Mouse (Mus musculus) C2C12 (cell line): ENCODE results near the gene Chd3. TPM values are rescaled to one million over a fixed set of nuclear protein-coding genes. Genes with fewer than 3 reads are reported as not detected.

Experiments used
- H3K27me3 ChIP-seq: one replicate; pipeline ENCODE4 v1.6.1; 2011; ENCODE audit not compliant: control insufficient read depth, insufficient read depth, insufficient read length
- H3K36me3 ChIP-seq: one replicate; pipeline ENCODE4 v1.6.1; 2011; ENCODE audit not compliant: control insufficient read depth, insufficient read depth
- H3K4me3 ChIP-seq: one replicate; pipeline ENCODE4 v1.5.1; 2011; ENCODE audit warnings: mild to moderate bottlenecking, control low read depth; ENCODE audit not compliant: poor library complexity, insufficient read depth, severe bottlenecking
- H3K79me2 ChIP-seq: one replicate; pipeline ENCODE4 v1.6.1; 2011; ENCODE audit not compliant: control insufficient read depth, insufficient read depth
- H3K79me3 ChIP-seq: one replicate; pipeline ENCODE4 v1.6.1; 2011; ENCODE audit warnings: low read depth, control low read depth
- H3ac ChIP-seq: one replicate; pipeline ENCODE3; 2011; ENCODE audit warnings: low read depth; ENCODE audit not compliant: control insufficient read depth, insufficient read length
- CEBPB ChIP-seq: IDR thresholded peaks from one replicate; pipeline ENCODE4 v1.6.1; 2011; ENCODE audit warnings: low read depth, mild to moderate bottlenecking, control low read depth, moderate library complexity
- CTCF ChIP-seq: IDR thresholded peaks from one replicate; pipeline ENCODE4 v1.5.1; 2011; ENCODE audit not compliant: control insufficient read depth, insufficient read depth, insufficient read length
- FOSL1 ChIP-seq: IDR thresholded peaks from one replicate; pipeline ENCODE4 v1.8.0; 2011; ENCODE audit warnings: mild to moderate bottlenecking, low read length; ENCODE audit not compliant: poor library complexity, insufficient read depth, severe bottlenecking
- MAX ChIP-seq: IDR thresholded peaks from one replicate; pipeline ENCODE4 v1.6.1; 2011; ENCODE audit warnings: mild to moderate bottlenecking, control low read depth
- MYOD1 ChIP-seq: IDR thresholded peaks from one replicate; pipeline ENCODE4 v1.6.1; 2011; ENCODE audit warnings: low read depth; ENCODE audit not compliant: control insufficient read depth, insufficient read length
- MYOG ChIP-seq: IDR thresholded peaks from one replicate; pipeline ENCODE4 v1.6.1; 2011; ENCODE audit not compliant: control insufficient read depth, insufficient read length; ENCODE audit errors: extremely low read depth
- USF1 ChIP-seq: IDR thresholded peaks from one replicate; pipeline ENCODE4 v1.6.1; 2011; ENCODE audit warnings: low read depth, mild to moderate bottlenecking, control low read depth, moderate library complexity
- polyA plus RNA-seq: library from polyadenylated mRNA; unstranded; fragments of >200 nt; fragmentation: generic; extraction: Trizol; gene quantifications from one replicate; pipeline ENCODE4 v1.2.1, GENCODE M21; 2012; ENCODE audit warnings: missing spikeins

The Chd3 gene
- polyA plus RNA-seq, 1 experiment: 100 TPM

GRCm38 (mm10) chr11:69372056-69372779, 3.0 kb upstream of the Chd3 start:
- H3K36me3 ChIP-seq: no peaks in the 10 kb centered on the region
- H3K79me2 ChIP-seq: peaks cover 13% of the 10 kb centered on the region
- no peak overlapping the region for H3K4me3 ChIP-seq
- H3K79me3 ChIP-seq: peaks cover 2% of the 10 kb centered on the region
- H3K27me3 ChIP-seq: no peaks in the 10 kb centered on the region
- TF ChIP-seq CTCF (no peak), MYOD1 (no peak), USF1 (no peak), MAX (no peak), FOSL1 (no peak), MYOG (no peak), CEBPB (no peak)
- no peak overlapping the region for H3ac ChIP-seq

GRCm38 (mm10) chr11:69371601-69372000, 2.4 kb upstream of the Chd3 start:
- Histone ChIP-seq H3K36me3 (no peaks in the 10 kb centered on the region), H3K4me3 (no peak overlapping the region)

GRCm38 (mm10) chr11:69370817-69371215, 1.6 kb upstream of the Chd3 start:
- TF ChIP-seq MYOD1 (no peak), CEBPB (no peak), CTCF (no peak), FOSL1 (no peak), USF1 (no peak)
- H3K36me3 ChIP-seq: no peaks in the 10 kb centered on the region
- peaks cover 16% of the 10 kb centered on the region for H3K79me2 ChIP-seq
- no peak overlapping the region for H3ac ChIP-seq
- H3K4me3 ChIP-seq: no peak overlapping the region
- H3K79me3 ChIP-seq: peaks cover 3% of the 10 kb centered on the region
- H3K27me3 ChIP-seq: no peaks in the 10 kb centered on the region

More at GRCm38 (mm10) chr11:69371601-69372000, 2.4 kb upstream of the Chd3 start:
- Histone ChIP-seq H3K27me3 (no peaks in the 10 kb centered on the region), H3ac (no peak overlapping the region), H3K79me2 (peaks cover 13% of the 10 kb centered on the region), H3K79me3 (peaks cover 2% of the 10 kb centered on the region)
- TF ChIP-seq USF1: no peak
- TF ChIP-seq CTCF: no peak
- no peak for TF ChIP-seq CEBPB
- TF ChIP-seq MAX: no peak
- no peak for TF ChIP-seq MYOD1
- TF ChIP-seq MYOG: no peak
- TF ChIP-seq FOSL1: no peak

- TF ChIP-seq CEBPB: no peak
- no peak for TF ChIP-seq CTCF
- no peak for TF ChIP-seq FOSL1
- TF ChIP-seq MAX: no peak
- TF ChIP-seq MYOD1: no peak
- TF ChIP-seq MYOG: no peak
- TF ChIP-seq USF1: no peak
- no peaks in the 10 kb centered on the region for H3K27me3 ChIP-seq
- H3K79me2 ChIP-seq: peaks cover 23% of the 10 kb centered on the region
- peaks cover 7% of the 10 kb centered on the region for H3K79me3 ChIP-seq
- no peaks in the 10 kb centered on the region for H3K36me3 ChIP-seq
- H3K4me3 ChIP-seq: peak overlapping the region; percentile 64
- H3ac ChIP-seq: no peak overlapping the region
These were observed 997 bp upstream of the Chd3 start for GRCm38 (mm10) chr11:69369990-69370816.

- Histone ChIP-seq H3K36me3 (peaks cover 6% of the 10 kb centered on the region), H3K4me3 (peak overlapping the region; percentile 64), H3ac (peak overlapping the region; percentile 64), H3K27me3 (no peaks in the 10 kb centered on the region), H3K79me2 (peaks cover 38% of the 10 kb centered on the region), H3K79me3 (peaks cover 11% of the 10 kb centered on the region)
- TF ChIP-seq USF1: no peak
- TF ChIP-seq MYOD1: peak; percentile 74
These were observed 621 bp downstream of the Chd3 start for GRCm38 (mm10) chr11:69368356-69369214.
